Mouse (Mus musculus) right cerebral cortex, adult 2 months (tissue): Measurements from ENCODE around the gene Slc15a5.

Experiments used
- DNase-seq, 2 experiments: peaks; one replicate each; pipeline ENCODE4 v3.0.0; 2021 to 2022; ENCODE audit warnings: low spot score in 2 of 2

Slc15a5 gene

GRCm38 (mm10) chr6:137962836-137963235 lies 116.9 kb downstream of the Slc15a5 start:
- DNase-seq, result no peak

GRCm38 (mm10) chr6:137960023-137960778 lies 119.5 kb downstream of the Slc15a5 start:
- DNase-seq, result no peak

GRCm38 (mm10) chr6:137957630-137958029 lies 122.1 kb downstream of the Slc15a5 start:
- DNase-seq, result no peak

- DNase-seq, result no peak
Measured at GRCm38 (mm10) chr6:137956783-137957429, 122.8 kb downstream of the Slc15a5 start.

GRCm38 (mm10) chr6:137946520-137946919 lies 133.2 kb downstream of the Slc15a5 start:
- DNase-seq, result no peak

- no peak for DNase-seq
Measured at GRCm38 (mm10) chr6:137940374-137941218, 139.1 kb downstream of the Slc15a5 start.

GRCm38 (mm10) chr6:137937541-137937940 lies 142.2 kb downstream of the Slc15a5 start:
- DNase-seq, result no peak

GRCm38 (mm10) chr6:137936268-137936667 lies 143.4 kb downstream of the Slc15a5 start:
- no peak for DNase-seq

GRCm38 (mm10) chr6:137935857-137936256 lies 143.9 kb downstream of the Slc15a5 start:
- no peak for DNase-seq

- DNase-seq, result peak; percentile 48 to 72
Measured at GRCm38 (mm10) chr6:137935341-137935740, 144.4 kb downstream of the Slc15a5 start.

- DNase-seq, result peak; percentile 90 to 91
Measured at GRCm38 (mm10) chr6:137934545-137935298, 145.0 kb downstream of the Slc15a5 start.
